Mouse (Mus musculus): Measurements from ENCODE around the gene Idh3g. TPM values are rescaled to one million over a fixed set of nuclear protein-coding genes. Genes with fewer than 3 reads are reported as not detected.
"Not testable (repeated sequence)": the region's sequence is repeated elsewhere in the genome, so short reads cannot be mapped to it uniquely, and the experiment has no call there.

Gene Idh3g
- total and polyA plus RNA-seq, 2 experiments from 2014 or later, result 218 to 236 TPM

DNA sequence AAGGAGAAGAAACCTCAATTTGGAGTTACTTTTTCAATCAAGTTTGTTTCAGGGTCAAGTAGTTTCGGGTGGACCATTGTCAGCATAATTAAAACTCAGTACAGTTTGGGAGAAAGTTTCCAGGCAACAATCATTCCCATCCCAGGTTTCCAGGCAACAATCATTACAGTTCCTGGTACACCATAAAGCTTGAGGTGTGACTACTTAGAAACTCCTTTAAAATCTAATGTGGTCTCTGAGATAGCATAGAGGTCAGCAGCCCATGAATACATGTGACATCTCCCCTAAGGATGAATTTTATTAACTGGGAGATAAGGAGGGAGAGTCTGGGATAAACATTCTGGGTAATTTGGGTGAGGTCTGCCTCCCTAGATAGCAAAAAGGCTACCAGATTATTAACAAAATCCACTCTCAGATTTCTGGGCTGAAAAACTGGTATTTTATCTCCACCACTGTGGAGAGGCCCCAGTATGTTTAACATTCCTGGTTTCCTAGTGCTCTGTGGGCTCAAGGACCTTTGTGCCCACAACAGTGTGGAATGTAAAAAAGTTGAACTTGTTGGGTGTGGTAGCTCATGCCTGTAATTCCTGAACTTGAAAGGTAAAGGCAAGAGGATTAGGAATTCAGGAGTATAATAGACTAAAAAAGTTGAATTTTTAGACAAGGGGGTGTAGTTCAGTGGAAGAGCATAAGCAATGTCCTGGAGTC, 41.8 kb downstream of the Idh3g start:
- 69% methylated on average over 1 of the region's 1 CpGs for WGBS
- no peak overlapping the region for H3K9ac ChIP-seq (replicated peaks; ENCODE audit: low read length, poor library complexity, severe bottlenecking)
- no peak for TF ChIP-seq CTCF (IDR thresholded peaks at IDR 0.05)
- H3K4me2 ChIP-seq (ENCODE audit: low read depth, low read length, poor library complexity, severe bottlenecking), result no peak overlapping the region
- DNase-seq (ENCODE audit: low spot score), result no peak
- no peaks in the 10 kb centered on the region for H3K9me3 ChIP-seq (ENCODE audit: low read length)
- H3K4me1 ChIP-seq (ENCODE audit: insufficient read depth, low read length), result no peaks in the 10 kb centered on the region
- H3K36me3 ChIP-seq (ENCODE audit: insufficient read depth, low read length), result no peaks in the 10 kb centered on the region
- ATAC-seq (ENCODE audit: low FRiP score), result no peak
- H3K27me3 ChIP-seq (ENCODE audit: insufficient read depth, low read length), result no peaks in the 10 kb centered on the region
- H3K27ac ChIP-seq (ENCODE audit: low read depth, low read length), result no peak overlapping the region
- no peak overlapping the region for H3K4me3 ChIP-seq (ENCODE audit: low read depth, low read length)

DNA sequence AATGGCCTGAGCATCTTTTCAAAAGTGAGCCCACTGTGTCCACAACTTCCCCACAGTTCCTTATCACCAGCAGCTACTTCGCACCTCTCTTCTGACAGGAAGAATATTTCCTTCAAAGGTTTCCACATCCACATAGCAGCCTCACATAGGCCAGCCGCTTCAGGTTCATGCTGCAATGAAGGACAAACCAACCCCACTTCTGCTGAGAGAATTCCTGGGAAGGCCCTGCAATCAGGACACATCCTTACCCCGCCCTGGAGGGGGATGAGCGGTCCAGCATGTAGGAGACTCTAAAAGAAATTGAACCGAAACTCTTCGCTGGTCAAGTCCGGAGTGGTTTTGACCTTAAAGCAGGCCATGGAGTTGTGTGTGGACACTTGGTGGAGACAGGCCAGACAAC, 46.9 kb downstream of the Idh3g start:
- not testable (repeated sequence) for H3K4me1 ChIP-seq (ENCODE audit: insufficient read depth, low read length); H3K4me2 ChIP-seq (ENCODE audit: low read depth, low read length, poor library complexity, severe bottlenecking); DNase-seq (ENCODE audit: low spot score); H3K9ac ChIP-seq (replicated peaks; ENCODE audit: low read length, poor library complexity, severe bottlenecking); H3K27ac ChIP-seq (ENCODE audit: low read depth, low read length); H3K9me3 ChIP-seq (ENCODE audit: low read length); H3K36me3 ChIP-seq (ENCODE audit: insufficient read depth, low read length); H3K4me3 ChIP-seq (ENCODE audit: low read depth, low read length); ATAC-seq (ENCODE audit: low FRiP score); H3K27me3 ChIP-seq (ENCODE audit: insufficient read depth, low read length)
- WGBS, result 94% methylated on average over 7 of the region's 7 CpGs

DNA sequence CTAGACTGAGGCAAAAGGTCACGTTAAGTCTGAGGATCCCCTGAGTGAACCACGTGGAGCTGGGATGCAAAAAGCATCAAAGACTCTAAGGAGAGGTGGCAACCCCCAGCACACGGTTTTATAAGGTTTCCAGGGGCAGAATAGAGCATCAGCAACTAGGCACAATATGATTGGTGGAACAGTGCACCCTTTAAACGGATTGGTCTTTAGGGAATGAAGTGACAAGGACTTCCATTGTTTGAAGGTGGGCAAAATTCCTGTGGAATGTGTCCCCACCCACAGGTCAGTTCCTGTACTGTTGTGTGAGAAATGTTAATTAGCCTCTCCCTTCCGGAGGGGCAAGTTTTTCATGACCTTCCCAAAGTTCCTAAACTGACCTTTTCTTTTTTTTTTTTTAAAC, 47.5 kb downstream of the Idh3g start:
- H3K4me2 ChIP-seq (ENCODE audit: low read depth, low read length, poor library complexity, severe bottlenecking), result no peak overlapping the region
- H3K9me3 ChIP-seq (ENCODE audit: low read length), result no peaks in the 10 kb centered on the region
- WGBS, result 72% methylated on average over 5 of the region's 5 CpGs
- no peaks in the 10 kb centered on the region for H3K27me3 ChIP-seq (ENCODE audit: insufficient read depth, low read length)
- H3K9ac ChIP-seq (replicated peaks; ENCODE audit: low read length, poor library complexity, severe bottlenecking), result no peak overlapping the region
- ATAC-seq (ENCODE audit: low FRiP score) (no peak), DNase-seq (ENCODE audit: low spot score) (no peak)
- no peak overlapping the region for H3K4me3 ChIP-seq (ENCODE audit: low read depth, low read length)
- H3K4me1 ChIP-seq (ENCODE audit: insufficient read depth, low read length), result no peaks in the 10 kb centered on the region
- H3K27ac ChIP-seq (ENCODE audit: low read depth, low read length), result no peak overlapping the region
- H3K36me3 ChIP-seq (ENCODE audit: insufficient read depth, low read length), result no peaks in the 10 kb centered on the region
- no peak for TF ChIP-seq CTCF (IDR thresholded peaks at IDR 0.05)

DNA sequence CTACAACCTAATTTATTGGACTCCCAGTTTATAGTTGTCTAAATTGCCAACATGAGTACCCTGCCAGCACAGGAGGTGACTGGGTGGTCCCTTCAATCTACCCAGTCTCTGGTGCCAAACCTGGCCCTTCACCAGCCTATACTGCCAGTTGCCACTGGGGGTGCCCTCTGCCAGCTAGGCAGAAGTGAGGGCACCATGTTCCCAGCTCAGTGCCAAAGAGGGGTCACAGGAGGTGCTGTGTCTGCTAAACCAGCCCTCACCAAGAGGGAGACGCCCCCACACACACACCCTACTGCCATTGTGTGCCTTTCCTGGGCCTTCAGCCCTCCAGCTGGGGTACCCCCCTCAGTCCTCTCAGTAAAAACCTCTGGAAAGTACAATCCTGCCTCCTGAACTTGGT, 48.5 kb downstream of the Idh3g start:
- H3K9ac ChIP-seq (replicated peaks; ENCODE audit: low read length, poor library complexity, severe bottlenecking), result no peak overlapping the region
- no peak overlapping the region for H3K27ac ChIP-seq (ENCODE audit: low read depth, low read length)
- 67% methylated on average over 1 of the region's 1 CpGs for WGBS
- no peaks in the 10 kb centered on the region for H3K9me3 ChIP-seq (ENCODE audit: low read length)
- no peak overlapping the region for H3K4me2 ChIP-seq (ENCODE audit: low read depth, low read length, poor library complexity, severe bottlenecking)
- ATAC-seq (ENCODE audit: low FRiP score) (no peak), DNase-seq (ENCODE audit: low spot score) (no peak)
- H3K4me1 ChIP-seq (ENCODE audit: insufficient read depth, low read length), result no peaks in the 10 kb centered on the region
- H3K36me3 ChIP-seq (ENCODE audit: insufficient read depth, low read length), result no peaks in the 10 kb centered on the region
- TF ChIP-seq CTCF (IDR thresholded peaks at IDR 0.05), result peak; percentile 32
- no peaks in the 10 kb centered on the region for H3K27me3 ChIP-seq (ENCODE audit: insufficient read depth, low read length)
- no peak overlapping the region for H3K4me3 ChIP-seq (ENCODE audit: low read depth, low read length)

DNA sequence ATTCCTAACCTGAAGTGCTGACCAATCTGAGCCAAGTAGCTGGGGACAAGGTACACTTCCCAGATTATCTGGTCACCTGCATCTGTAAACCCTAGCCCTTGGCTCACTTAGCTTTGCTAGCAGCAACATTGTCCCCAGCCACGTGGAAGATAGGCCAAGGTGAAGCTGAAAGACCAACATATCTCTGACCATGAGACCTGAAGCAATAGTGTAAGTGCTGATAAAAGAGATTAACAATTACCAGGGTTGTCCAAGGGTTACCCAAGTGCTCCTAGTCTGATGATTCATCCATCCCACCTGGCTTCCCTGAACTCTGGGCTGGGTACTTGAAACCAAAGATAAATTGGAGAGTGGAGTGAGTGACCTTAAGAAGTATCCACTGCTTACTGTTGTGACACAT, 55.8 kb downstream of the Idh3g start:
- H3K27me3 ChIP-seq (ENCODE audit: insufficient read depth, low read length), result no peaks in the 10 kb centered on the region
- no peaks in the 10 kb centered on the region for H3K4me1 ChIP-seq (ENCODE audit: insufficient read depth, low read length)
- TF ChIP-seq CTCF (IDR thresholded peaks at IDR 0.05), result no peak
- H3K4me3 ChIP-seq (ENCODE audit: low read depth, low read length), result no peak overlapping the region
- DNase-seq (ENCODE audit: low spot score) (no peak), ATAC-seq (ENCODE audit: low FRiP score) (no peak)
- H3K9me3 ChIP-seq (ENCODE audit: low read length), result no peaks in the 10 kb centered on the region
- H3K27ac ChIP-seq (ENCODE audit: low read depth, low read length), result no peak overlapping the region
- peaks cover 9% of the 10 kb centered on the region; the same call in 1 of the 2 replicates for H3K36me3 ChIP-seq (ENCODE audit: insufficient read depth, low read length)
- H3K4me2 ChIP-seq (ENCODE audit: low read depth, low read length, poor library complexity, severe bottlenecking), result no peak overlapping the region
- WGBS, result 50% methylated on average over 1 of the region's 1 CpGs
- H3K9ac ChIP-seq (replicated peaks; ENCODE audit: low read length, poor library complexity, severe bottlenecking), result no peak overlapping the region

Other genes starting within 250 kb of the Idh3g start
- gene Dusp9, start 147.5 kb downstream of the Idh3g start, total RNA-seq (2014; rRNA removed), result 1.4 and 2.1 TPM in 2 replicates
- gene Dusp9, start 147.5 kb downstream of the Idh3g start, polyA plus RNA-seq (2015; fragmentation: Nextera tagmentation; extraction: Ambion mirVana), result 0.39 and 0.68 TPM in 2 replicates
- gene Pnck, start 126.8 kb downstream of the Idh3g start, total RNA-seq (2014; rRNA removed), result 89.4 and 136 TPM in 2 replicates
- gene Pnck, start 126.8 kb downstream of the Idh3g start, polyA plus RNA-seq (2015; fragmentation: Nextera tagmentation; extraction: Ambion mirVana), result 159 and 172 TPM in 2 replicates
- 49.5 and 69.4 TPM in 2 replicates for gene Slc6a8, start 113.7 kb downstream of the Idh3g start, total RNA-seq (2014; rRNA removed)
- 6.0 and 6.6 TPM in 2 replicates for gene Slc6a8, start 113.7 kb downstream of the Idh3g start, polyA plus RNA-seq (2015; fragmentation: Nextera tagmentation; extraction: Ambion mirVana)
- gene Bcap31, start 70.7 kb downstream of the Idh3g start, total RNA-seq (2014; rRNA removed), result 48.7 and 58.1 TPM in 2 replicates
- gene Bcap31, start 70.7 kb downstream of the Idh3g start, polyA plus RNA-seq (2015; fragmentation: Nextera tagmentation; extraction: Ambion mirVana), result 133 and 134 TPM in 2 replicates
- 16.7 and 19.2 TPM in 2 replicates for gene Abcd1, start 70.3 kb downstream of the Idh3g start, total RNA-seq (2014; rRNA removed)
- 7.9 and 9.0 TPM in 2 replicates for gene Abcd1, start 70.3 kb downstream of the Idh3g start, polyA plus RNA-seq (2015; fragmentation: Nextera tagmentation; extraction: Ambion mirVana)
- gene Plxnb3, start 29.8 kb downstream of the Idh3g start, total RNA-seq (2014; rRNA removed), result 1.5 and 4.0 TPM in 2 replicates
- gene Plxnb3, start 29.8 kb downstream of the Idh3g start, polyA plus RNA-seq (2015; fragmentation: Nextera tagmentation; extraction: Ambion mirVana), result 0.58 and 0.61 TPM in 2 replicates
- gene Srpk3, start 12.5 kb downstream of the Idh3g start, total RNA-seq (2014; rRNA removed), result 0.09 and 0.49 TPM in 2 replicates
- gene Srpk3, start 12.5 kb downstream of the Idh3g start, polyA plus RNA-seq (2015; fragmentation: Nextera tagmentation; extraction: Ambion mirVana), result 2.1 and 2.4 TPM in 2 replicates
- 99.8 and 115 TPM in 2 replicates for gene Ssr4, start 131 bp upstream of the Idh3g start, total RNA-seq (2014; rRNA removed)
- 166 and 184 TPM in 2 replicates for gene Ssr4, start 131 bp upstream of the Idh3g start, polyA plus RNA-seq (2015; fragmentation: Nextera tagmentation; extraction: Ambion mirVana)
- 196 and 242 TPM in 2 replicates for gene Pdzd4, start 38.1 kb upstream of the Idh3g start, total RNA-seq (2014; rRNA removed)
- 4.4 and 5.1 TPM in 2 replicates for gene Pdzd4, start 38.1 kb upstream of the Idh3g start, polyA plus RNA-seq (2015; fragmentation: Nextera tagmentation; extraction: Ambion mirVana)
- not detected in 2 replicates for gene Avpr2, start 105.2 kb upstream of the Idh3g start, total RNA-seq (2014; rRNA removed)
- gene Avpr2, start 105.2 kb upstream of the Idh3g start, polyA plus RNA-seq (2015; fragmentation: Nextera tagmentation; extraction: Ambion mirVana), result 0.06 TPM in 1 of 2 replicates, not detected in the other
- gene L1cam, start 109.2 kb upstream of the Idh3g start, total RNA-seq (2014; rRNA removed), result 292 and 296 TPM in 2 replicates
- gene L1cam, start 109.2 kb upstream of the Idh3g start, polyA plus RNA-seq (2015; fragmentation: Nextera tagmentation; extraction: Ambion mirVana), result 113 and 116 TPM in 2 replicates
- 4.8 and 5.6 TPM in 2 replicates for gene Arhgap4, start 135.0 kb upstream of the Idh3g start, total RNA-seq (2014; rRNA removed)
- 1.3 and 1.4 TPM in 2 replicates for gene Arhgap4, start 135.0 kb upstream of the Idh3g start, polyA plus RNA-seq (2015; fragmentation: Nextera tagmentation; extraction: Ambion mirVana)
- gene Naa10, start 135.0 kb upstream of the Idh3g start, total RNA-seq (2014; rRNA removed), result 47.7 and 83.0 TPM in 2 replicates
- 77.5 and 81.8 TPM in 2 replicates for gene Naa10, start 135.0 kb upstream of the Idh3g start, polyA plus RNA-seq (2015; fragmentation: Nextera tagmentation; extraction: Ambion mirVana)
- gene Renbp, start 144.0 kb upstream of the Idh3g start, total RNA-seq (2014; rRNA removed), result 3.3 and 8.8 TPM in 2 replicates
- 10.3 and 12.5 TPM in 2 replicates for gene Renbp, start 144.0 kb upstream of the Idh3g start, polyA plus RNA-seq (2015; fragmentation: Nextera tagmentation; extraction: Ambion mirVana)
- gene Hcfc1, start 179.5 kb upstream of the Idh3g start, total RNA-seq (2014; rRNA removed), result 101 and 111 TPM in 2 replicates
- gene Hcfc1, start 179.5 kb upstream of the Idh3g start, polyA plus RNA-seq (2015; fragmentation: Nextera tagmentation; extraction: Ambion mirVana), result 30.3 and 33.2 TPM in 2 replicates
- 57.2 and 59.1 TPM in 2 replicates for gene Irak1, start 237.0 kb upstream of the Idh3g start, total RNA-seq (2014; rRNA removed)
- gene Irak1, start 237.0 kb upstream of the Idh3g start, polyA plus RNA-seq (2015; fragmentation: Nextera tagmentation; extraction: Ambion mirVana), result 33.5 and 35.6 TPM in 2 replicates